Mouse (Mus musculus) MEL (cell line): Measurements from ENCODE around the gene Ccdc155.

Experiments used
- ELF1 ChIP-seq: IDR thresholded peaks from 2 replicates; pipeline ENCODE4 v1.6.1; 2014; ENCODE audit warnings: low read depth, mild to moderate bottlenecking, inconsistent platforms, low read length, improper control_type of control experiment, moderate library complexity
- MAFK ChIP-seq: IDR thresholded peaks from 2 replicates; pipeline ENCODE4 v1.6.1; 2011; ENCODE audit warnings: low read depth, mild to moderate bottlenecking, low read length, improper control_type of control experiment, borderline replicate concordance
- MAX ChIP-seq: IDR thresholded peaks from 2 replicates; pipeline ENCODE4 v1.6.1; 2011; ENCODE audit warnings: low read length, improper control_type of control experiment
- POLR2A ChIP-seq, 2 experiments: IDR thresholded peaks; 2 replicates each; pipeline ENCODE4 v1.6.1; 2011 to 2012; ENCODE audit warnings: low read length in 2 of 2, mild to moderate bottlenecking in 2 of 2, control low read depth in 1 of 2, improper control_type of control experiment in 1 of 2, low read depth in 1 of 2, moderate library complexity in 1 of 2; ENCODE audit not compliant: control insufficient read depth in 1 of 2, insufficient read depth in 1 of 2, poor library complexity in 1 of 2
- POLR2AphosphoS5 ChIP-seq: IDR thresholded peaks from 2 replicates; pipeline ENCODE4 v1.6.1; 2012; ENCODE audit warnings: low read depth, borderline replicate concordance, mild to moderate bottlenecking, inconsistent platforms, low read length, moderate library complexity, mixed read lengths
- UBTF ChIP-seq: IDR thresholded peaks from 2 replicates; pipeline ENCODE4 v1.6.1; 2012; ENCODE audit warnings: low read depth, mild to moderate bottlenecking, inconsistent platforms, low read length, improper control_type of control experiment, moderate library complexity, borderline replicate concordance; ENCODE audit not compliant: insufficient read depth

- no peak for TF ChIP-seq MAFK
- TF ChIP-seq POLR2A (IDR thresholded peaks at IDR 0.05; ENCODE audit: control insufficient read depth in 1 of 2, insufficient read depth in 1 of 2, low read depth in 1 of 2, low read length in 2 of 2, poor library complexity in 1 of 2) = no peak
- TF ChIP-seq ELF1 = no peak
- no peak for TF ChIP-seq UBTF
- TF ChIP-seq POLR2AphosphoS5 = no peak
- TF ChIP-seq MAX = no peak
Measured at GRCm38 (mm10) chr7:45232716-45233465, 28.2 kb upstream of the Ccdc155 start.
